Mouse (Mus musculus) cerebellum, adult 2 months (tissue): ENCODE results near the gene Prdm11.

Experiments
- CTCF ChIP-seq: fragments of 200-500 bp; IDR thresholded peaks from 2 replicates; pipeline ENCODE4 v1.5.1; 2011; ENCODE audit warnings: low read depth, mild to moderate bottlenecking, control low read depth, low read length, moderate library complexity, borderline replicate concordance; ENCODE audit not compliant: insufficient read depth
- POLR2A ChIP-seq: fragments of 200-500 bp; IDR thresholded peaks from 2 replicates; pipeline ENCODE4 v1.6.1; 2011; ENCODE audit warnings: low read length, control low read depth, borderline replicate concordance; ENCODE audit not compliant: insufficient read depth

DNA sequence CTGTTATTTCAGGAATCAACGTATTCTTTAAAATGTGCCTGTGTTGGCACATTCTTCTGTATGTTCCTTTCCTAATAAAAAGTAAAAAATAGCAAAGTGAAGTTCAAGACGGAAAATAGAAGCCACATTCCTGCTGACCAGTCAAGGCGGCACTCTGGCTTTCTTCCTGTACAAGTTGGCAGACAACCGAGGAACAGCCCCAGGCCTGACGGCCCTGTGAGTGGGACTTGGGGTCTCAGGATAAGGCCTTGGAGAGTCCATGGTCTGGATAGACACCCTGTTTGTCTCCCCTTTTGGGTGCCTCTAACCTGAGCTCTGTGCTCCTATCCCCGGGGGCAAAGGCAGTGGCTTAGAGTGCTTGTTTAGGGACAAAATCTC lies 30.6 kb upstream of the Prdm11 start:
- TF ChIP-seq POLR2A (no peak), CTCF (no peak)
